Mouse (Mus musculus) megakaryocyte-erythroid progenitor cell, adult 5-6 weeks (primary cell): ENCODE measurements around the gene Lama1. TPM values are rescaled to one million over a fixed set of nuclear protein-coding genes. Genes with fewer than 3 reads are reported as not detected.
"Not testable (repeated sequence)": the region's sequence is repeated elsewhere in the genome, so short reads cannot be mapped to it uniquely, and the experiment has no call there.

Experiments
- ATAC-seq: replicated peaks from 2 replicates; pipeline ENCODE4 v1.8.0; 2016; ENCODE audit warnings: mild to moderate bottlenecking, inconsistent platforms; ENCODE audit not compliant: severe bottlenecking, poor library complexity, low FRiP score, low TSS enrichment
- total RNA-seq, 2 experiments: library from RNA; stranded (forward) in 1 of 2; stranded (reverse) in 1 of 2; fragments of 200-1000, 215-1000 nt in 1 of 2; fragments of >200 nt in 1 of 2; fragmentation: Nextera tagmentation in 1 of 2; gene quantifications; 2 replicates each; pipeline ENCODE4 v1.2.3; 2014 to 2017

Gene Lama1
- total RNA-seq, 2 experiments from 2014 or later = not detected

DNA sequence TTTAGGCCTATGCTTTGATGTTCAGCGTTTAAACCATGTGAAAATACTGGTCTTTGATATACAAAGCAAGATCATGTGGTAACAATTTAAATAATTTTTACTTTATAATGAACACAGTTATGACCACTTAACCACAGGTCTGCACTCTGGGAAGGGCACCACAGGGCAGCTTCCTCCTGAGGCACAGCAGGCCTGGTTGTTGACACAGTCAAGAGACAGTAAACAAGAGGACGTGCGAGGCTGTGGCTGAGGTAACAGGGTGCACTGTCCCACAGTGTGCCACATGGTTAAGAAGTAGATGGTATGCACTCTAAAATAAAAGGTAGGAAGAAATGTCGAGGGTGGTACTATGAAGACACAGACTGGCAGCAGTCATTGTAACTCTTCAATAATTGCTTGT, 14.3 kb downstream of the Lama1 start:
- ATAC-seq = no peak

DNA sequence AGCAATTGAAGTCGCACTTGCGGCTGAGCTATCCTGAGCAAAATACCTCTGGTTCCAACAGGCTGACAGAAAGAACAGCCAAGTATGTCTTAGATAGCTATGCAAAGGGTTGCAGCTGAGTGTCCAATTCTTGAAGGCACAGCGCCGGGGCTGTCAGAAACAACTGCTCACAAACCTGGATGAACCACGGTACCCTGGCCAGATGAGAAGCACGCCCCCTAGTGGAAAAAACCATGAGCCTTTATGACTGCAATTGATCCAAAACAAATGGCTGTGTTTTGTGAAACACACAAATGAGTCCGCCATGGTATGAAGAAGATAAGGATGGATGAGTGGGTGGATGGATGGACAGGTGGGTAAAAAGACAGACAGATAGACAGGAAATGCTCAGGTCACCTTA, 15.9 kb downstream of the Lama1 start:
- ATAC-seq = no peak

DNA sequence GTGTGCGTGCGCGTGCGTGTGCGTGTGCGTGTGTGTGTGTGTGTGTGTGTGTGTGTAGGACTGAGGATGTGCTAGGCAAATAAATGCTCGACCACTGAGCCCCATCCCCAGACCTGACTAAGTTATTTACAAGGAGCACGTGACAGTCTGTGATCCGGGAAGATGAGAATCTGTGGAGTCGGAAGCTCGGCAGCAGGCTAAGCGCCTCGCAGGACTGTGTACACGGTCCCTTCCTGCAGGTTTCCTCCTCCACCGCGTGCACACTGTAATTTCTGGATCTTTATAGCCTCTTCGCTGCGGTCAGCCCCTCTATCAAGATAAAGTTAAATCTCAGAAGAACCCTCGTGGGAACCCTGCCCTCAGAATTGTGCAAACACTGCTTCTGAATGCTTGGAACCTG, 18.4 kb downstream of the Lama1 start:
- ATAC-seq = no peak

DNA sequence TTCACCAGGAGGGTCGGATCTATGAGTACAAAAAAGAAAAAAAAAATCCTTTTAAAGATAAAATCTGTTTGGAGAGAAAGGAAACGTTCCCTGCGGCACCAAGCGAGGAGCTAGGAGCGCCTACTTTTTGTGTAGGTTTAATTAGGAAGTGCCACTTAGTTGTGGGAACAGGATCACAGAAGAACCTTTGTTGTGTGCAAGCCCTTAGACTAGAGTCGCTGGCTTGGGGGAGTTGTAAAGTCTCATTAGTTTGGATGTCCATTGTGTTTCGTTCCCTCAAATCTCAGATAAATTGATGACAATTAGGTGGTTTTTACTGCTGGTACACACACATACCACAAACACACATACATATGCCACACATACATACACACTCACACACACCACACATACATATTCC, 25.0 kb downstream of the Lama1 start:
- ATAC-seq = no peak

DNA sequence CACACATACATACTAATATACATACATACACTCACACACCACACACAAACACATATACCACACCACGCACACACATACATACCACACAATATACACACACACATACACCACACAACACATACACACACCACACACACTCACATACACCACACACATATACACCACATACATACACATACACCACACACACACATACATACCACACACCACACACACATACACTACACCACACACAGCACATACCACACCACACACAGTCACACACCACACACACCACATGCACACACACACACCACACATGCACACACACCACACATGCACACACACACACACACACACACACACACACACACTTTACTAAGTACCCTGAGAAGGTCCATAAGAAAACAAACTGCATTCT, 25.5 kb downstream of the Lama1 start:
- no peak for ATAC-seq

DNA sequence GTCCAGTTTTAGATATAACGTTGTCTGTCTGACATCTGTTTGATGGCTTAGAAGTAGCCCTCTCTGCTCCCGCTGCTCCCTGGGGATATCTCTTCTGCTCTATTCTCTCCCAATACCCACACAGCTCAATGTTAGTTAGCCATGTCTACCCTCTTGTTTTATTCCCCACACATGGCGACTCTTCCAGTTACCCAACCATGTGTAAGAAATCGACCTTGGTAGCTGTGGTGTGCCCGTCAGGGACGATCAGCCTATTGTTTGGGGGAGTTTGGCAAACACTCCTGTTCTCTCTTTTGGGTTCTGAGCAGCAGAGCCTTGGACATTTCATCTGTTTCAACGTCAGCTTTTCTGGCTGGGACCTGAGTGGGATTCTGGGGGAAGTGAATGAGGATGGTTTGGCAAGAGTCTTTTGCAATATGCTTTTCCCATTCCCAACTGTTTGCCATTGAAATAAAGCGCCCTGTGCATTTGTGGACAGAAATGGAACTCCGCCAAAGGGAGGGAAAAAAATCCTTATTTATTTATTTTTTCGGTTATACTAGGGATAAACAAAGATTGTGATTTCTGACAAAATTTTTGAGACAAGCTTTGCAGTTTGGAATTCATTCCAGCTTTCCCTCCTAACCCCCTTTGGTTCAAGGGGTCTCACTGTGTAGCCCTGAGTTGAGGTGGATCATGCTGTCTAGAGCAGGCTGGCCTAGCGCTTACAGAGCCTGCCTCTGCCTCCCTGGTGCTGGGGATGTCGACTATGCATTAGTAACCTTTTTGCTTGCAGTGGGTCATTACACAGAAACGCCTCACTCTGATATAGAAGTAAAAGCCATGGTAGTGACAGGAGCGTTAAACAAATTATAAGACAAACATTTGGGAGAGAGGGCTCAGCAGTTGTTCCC, 26.4 kb downstream of the Lama1 start:
- ATAC-seq = no peak

DNA sequence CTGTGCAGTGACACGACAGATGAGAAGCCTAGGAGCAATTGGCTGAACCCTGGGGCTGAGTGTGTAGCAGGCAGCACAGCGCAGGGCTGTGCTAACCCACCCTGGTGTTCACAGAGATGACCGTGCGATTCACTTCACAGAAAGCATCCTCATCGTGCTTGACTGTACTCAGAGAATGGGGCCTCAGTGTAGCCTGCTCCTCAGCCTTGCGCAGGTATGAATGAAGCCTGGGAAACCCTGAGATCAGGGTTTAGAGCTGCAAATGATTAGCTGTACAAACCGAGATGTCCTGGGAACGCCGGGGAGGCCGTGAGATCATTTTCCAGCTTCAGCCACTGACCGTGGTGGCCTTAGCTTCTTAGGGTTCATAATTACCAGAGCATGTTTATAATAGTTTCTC, 29.5 kb downstream of the Lama1 start:
- ATAC-seq = no peak

DNA sequence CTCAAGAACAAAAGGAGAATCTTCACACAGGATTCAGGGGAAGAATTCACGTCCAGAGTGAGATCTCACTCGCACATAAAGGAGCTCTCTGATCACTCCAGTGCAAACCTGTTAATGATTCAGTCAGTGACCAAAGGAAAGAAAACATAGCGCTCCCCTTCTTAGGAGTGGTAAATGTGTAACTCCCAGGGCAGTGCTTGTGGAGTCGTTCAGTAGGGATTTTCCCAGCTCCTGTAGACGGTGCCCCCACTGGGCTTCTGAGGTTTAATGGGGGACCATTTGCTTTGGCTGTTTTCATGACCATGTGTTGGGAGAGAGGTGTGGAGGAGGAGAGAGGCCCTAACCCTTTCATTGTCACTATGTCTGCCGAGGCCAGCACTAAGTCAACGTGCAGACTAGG, 31.7 kb downstream of the Lama1 start:
- ATAC-seq = no peak

DNA sequence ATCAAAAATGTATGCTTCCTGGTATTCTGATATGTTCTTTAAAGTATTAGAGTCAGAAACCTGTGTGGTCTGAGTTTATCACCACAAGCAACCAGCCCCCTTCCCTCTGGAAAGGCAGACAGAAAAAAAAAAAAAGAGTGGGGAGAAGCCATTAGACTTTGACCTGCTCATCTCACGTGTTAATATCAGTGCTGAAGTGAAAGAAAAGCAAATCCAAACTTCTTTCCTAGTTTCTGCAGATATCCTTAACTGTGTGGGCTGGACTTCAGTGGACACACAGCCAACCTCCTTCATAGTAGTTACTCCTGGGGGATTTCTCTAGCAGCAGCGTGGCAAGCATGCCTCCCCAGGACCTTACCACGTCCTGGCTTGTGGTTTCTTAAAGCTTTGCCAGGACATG, 34.0 kb downstream of the Lama1 start:
- ATAC-seq = no peak

DNA sequence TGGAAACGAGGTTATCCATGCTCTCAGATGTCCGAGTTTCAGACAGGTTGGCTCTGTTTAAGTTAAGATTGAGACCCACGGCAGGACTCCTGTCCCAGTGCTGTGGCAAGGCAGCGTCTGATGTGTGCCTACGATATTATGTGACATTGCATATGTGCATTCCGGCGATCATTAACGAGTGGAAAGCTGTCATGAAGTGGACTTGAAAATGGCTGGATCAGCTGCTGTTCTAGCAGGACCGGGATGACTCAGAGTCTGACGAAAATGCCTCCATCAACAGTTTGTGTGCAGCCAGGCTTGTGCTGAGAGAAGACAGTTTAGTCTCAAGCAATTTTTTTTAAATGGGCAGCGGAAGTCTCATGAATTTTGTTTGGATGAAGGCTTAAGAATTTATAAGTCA, 34.9 kb downstream of the Lama1 start:
- ATAC-seq = no peak

DNA sequence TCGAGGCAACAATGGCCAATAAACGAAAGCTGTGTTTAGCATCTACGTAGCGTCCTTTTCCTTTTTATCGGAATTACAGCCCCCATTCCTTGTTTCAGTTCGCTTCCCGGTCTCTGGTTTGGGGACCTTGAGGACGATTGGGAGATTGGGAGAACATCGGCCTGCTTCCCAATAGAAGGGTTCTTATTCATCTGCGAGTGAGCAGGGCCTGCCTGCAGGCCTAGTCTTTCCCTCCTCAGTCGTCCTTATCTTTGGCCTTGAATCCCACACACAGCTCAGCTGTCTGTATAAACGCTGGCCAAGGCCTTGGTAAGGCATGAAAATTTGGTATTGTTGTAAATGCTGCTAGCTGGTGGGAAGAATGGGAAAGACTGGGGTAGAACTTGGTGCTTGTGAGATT, 36.5 kb downstream of the Lama1 start:
- ATAC-seq = no peak

DNA sequence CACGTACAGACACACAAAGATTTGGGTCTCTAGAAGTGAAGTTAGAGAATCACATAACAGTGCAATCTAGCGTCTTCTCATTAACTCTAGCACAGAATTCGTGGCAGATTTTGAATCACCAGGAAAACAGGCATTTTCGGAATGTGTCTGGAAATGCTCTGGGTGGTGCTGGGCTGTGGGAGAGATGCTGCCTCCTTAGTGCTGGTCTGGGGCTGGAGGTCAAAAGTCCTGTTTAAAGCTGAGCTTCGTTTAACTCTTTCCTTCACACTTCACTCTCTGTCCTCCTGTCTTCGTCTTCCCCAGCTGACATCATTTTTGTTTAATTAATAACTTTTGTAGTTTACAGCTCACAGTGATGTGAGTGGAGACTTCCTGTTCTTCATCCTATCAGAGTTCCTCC, 38.7 kb downstream of the Lama1 start:
- ATAC-seq = no peak

DNA sequence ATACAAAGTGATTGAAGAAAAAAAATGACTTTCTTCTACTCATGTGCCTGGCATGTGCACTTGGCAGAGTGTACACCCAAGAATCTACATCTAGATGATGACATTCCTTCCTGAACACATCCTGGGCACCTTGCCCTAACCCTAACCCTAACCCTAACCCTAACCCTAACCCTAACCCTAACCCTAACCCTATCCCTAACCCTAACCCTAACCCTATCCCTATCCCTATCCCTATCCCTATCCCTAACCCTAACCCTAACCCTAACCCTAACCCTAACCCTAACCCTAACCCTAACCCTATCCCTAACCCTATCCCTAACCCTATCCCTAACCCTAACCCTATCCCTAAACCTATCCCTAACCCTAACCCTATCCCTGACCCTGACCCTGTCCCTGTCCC, 44.2 kb downstream of the Lama1 start:
- not testable (repeated sequence) for ATAC-seq

DNA sequence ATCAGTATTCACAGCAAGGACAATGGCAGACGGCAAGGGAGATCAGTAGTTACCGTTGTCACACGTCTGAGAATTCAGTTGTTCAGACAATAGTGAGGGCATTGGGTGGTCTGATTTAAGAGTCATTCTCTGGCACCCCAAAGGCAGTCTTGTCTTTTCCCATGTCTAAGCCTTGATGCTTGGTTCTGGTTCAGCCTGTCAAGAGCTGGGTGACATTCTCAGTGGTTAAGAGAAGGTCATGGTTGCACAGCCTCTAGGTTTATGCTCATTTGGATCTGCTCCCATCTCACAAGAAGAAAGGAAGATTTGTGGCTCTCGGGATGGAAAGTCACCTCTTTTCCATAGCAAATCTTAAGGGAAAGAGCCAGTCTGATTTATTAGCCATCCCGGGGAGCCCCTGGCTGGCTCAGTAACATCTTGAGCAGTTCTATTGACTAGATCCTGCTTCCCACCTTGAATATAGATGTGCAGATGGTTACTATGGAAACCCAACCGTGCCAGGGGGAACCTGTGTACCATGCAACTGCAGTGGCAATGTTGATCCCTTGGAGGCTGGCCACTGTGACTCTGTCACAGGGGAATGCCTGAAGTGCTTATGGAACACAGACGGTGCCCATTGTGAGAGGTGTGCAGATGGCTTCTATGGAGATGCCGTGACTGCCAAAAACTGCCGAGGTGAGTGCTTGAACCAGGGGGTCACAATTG, 67.3 kb downstream of the Lama1 start:
- ATAC-seq = no peak

DNA sequence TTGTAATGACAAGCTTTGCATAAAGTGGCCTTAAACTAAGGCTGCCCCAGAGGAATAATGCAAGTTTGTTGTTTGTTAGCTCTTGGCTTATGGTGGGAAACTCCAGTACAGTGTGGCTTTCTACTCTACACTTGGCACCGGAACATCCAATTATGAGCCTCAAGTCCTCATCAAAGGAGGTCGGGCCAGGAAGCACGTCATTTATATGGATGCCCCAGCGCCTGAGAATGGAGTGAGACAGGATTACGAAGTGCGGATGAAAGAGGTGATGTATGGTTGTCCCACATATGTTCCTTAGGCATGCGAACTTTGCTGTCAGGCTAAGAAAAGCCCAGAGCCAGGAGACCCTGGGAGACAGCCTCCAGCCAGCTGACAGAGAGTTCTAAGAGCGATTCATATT, 76.5 kb downstream of the Lama1 start:
- no peak for ATAC-seq

DNA sequence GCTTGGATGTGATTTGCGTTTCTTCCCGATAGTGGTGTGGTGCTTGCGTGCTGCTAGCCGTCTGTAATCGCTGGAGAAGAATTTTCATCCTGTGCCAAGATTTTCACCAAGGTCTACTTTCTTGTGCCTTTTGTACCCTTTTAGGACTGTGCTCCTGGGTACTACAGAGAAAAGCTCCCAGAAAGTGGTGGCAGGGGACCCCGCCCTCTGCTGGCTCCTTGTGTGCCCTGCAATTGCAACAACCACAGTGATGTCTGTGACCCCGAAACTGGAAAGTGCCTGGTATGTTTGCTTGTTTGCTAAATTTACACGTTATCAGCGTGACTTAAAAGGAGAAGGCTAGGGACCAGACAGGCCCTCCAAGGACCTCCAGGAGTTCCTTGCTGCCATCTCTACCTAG, 79.7 kb downstream of the Lama1 start:
- ATAC-seq = no peak

DNA sequence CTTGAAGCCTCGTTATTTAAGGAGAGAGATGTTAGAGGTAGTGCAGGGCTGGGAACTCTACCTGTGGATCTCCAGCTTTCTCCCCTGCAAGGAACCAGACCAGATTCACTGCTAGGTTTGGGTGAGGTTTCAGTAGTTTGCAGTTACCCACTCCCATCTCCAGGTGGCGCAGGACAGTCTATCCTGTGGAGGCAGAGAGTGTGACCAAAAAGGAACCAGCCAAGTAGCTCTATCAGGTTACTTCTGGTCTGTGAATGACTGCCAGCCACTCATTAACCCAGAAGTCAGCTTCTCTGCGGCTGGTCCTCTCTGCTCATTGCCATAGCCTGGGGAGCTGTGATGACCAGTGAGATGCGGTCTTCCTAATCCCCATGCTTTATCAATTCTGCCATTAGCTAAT, 82.8 kb downstream of the Lama1 start:
- ATAC-seq = peak; percentile 63; the same call in 1 of the 2 replicates

DNA sequence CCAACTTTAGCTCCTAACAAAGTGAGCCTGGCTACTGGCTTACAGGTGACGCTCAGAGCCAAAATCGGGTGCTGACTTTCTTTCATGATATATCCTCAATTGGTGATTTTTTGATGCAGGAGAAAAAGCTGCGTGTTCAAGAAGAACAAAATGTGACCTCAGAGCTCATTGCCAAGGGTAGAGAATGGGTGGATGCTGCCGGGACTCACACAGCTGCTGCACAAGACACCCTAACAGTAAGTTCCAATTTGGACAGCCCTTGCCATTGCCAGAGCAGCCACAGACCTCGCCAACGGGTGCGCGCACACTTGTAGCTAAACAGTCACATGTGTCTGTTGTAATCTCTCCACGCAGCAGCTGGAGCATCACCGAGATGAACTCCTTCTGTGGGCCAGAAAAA, 94.0 kb downstream of the Lama1 start:
- ATAC-seq = no peak

DNA sequence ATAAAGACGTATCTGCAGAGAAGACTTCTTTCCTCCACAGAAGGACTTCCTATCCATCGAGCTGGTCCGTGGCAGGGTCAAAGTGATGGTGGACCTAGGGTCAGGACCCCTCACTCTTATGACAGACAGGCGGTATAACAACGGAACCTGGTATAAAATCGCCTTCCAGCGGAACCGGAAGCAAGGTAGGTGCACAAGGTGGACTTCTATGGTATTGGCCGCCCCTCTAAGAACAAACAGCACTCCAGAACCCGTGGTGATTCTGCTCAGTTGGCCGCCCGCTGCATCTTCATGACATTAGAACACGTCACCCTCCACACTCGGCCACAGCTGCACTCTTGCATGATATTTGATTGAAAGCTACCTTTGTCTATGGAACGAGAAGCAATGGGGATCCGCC, 112.1 kb downstream of the Lama1 start:
- no peak for ATAC-seq

DNA sequence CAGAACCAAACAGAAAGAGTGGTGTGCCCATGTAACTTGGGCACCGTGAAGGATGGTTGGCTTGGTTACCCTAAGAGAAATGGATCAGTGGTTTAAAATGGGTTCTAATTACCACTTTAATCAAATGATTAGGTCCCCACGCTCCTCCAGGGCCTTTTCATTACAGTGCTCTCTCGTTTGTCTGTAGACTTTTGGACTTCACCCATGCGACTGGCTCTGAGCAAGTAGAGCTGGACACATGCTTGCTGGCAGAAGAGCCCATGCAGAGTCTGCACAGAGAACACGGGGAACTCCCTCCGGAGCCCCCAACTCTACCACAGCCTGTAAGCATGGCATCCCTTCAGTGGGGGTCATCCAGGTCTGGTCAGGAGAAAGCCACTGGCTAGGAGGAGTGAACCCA, 116.6 kb downstream of the Lama1 start:
- no peak for ATAC-seq

DNA sequence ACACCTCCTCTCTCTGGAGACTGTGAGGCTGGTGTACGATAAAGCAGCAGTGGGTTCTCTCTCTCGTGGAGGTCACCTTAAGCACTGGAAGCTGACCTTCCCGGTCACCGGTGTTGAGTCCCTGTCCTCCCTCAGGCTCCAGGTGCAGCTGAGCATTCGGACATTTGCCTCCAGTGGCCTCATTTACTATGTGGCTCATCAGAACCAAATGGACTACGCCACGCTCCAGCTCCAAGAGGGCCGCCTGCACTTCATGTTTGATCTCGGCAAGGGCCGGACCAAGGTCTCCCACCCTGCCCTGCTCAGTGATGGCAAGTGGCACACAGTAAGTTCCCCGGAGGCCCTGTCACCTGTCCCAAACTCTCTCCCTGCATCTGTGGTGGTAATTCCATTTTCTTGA, 118.7 kb downstream of the Lama1 start:
- no peak for ATAC-seq
